8 mouse cellular contexts compared by ENCODE assay signal in genomic region chr3:31237936-31238335, GRCm38 (mm10).
A peak's percentile ranks its signal among the peaks of the same experiment; 100 is the strongest.
DNase-seq lines count a peak whose midpoint lies in the region; ATAC-seq and TF ChIP-seq lines count a peak whose summit lies in the region.

No protein-coding gene starts in this region.

- WGBS in intestine, postnatal 0 days: 26% methylated on average over 3 of the region's 3 CpGs
- WGBS in intestine, embryonic 16.5 days: 29% methylated on average over 3 of the region's 3 CpGs
- 32% methylated on average over 3 of the region's 3 CpGs for WGBS in limb, embryonic 11.5 days
- WGBS in thymus, adult 2 months: 45% methylated on average over 3 of the region's 3 CpGs

- no peak overlapping the region for H3K27ac ChIP-seq in intestine, postnatal 0 days (ENCODE audit: low read depth, low read length)
- H3K27ac ChIP-seq in intestine, embryonic 16.5 days (ENCODE audit: low read length): no peak overlapping the region
- H3K27ac ChIP-seq in ES-Bruce4 (ENCODE audit: insufficient read depth, low read length): no peak overlapping the region
- H3K27ac ChIP-seq in limb, embryonic 11.5 days (replicated peaks; ENCODE audit: low read depth, low read length): no peak overlapping the region
- H3K27ac ChIP-seq in thymus, adult 2 months (ENCODE audit: control insufficient read depth, insufficient read depth, low read length): no peak overlapping the region

- H3K9me3 ChIP-seq in intestine, postnatal 0 days (ENCODE audit: control insufficient read depth): no peaks in the 10 kb centered on the region
- no peaks in the 10 kb centered on the region for H3K9me3 ChIP-seq in intestine, embryonic 16.5 days (ENCODE audit: control insufficient read depth, low read length)
- H3K9me3 ChIP-seq in ES-Bruce4 (replicated peaks; ENCODE audit: control insufficient read depth, insufficient read depth, low read length, poor library complexity, severe bottlenecking): no peaks in the 10 kb centered on the region
- H3K9me3 ChIP-seq in limb, embryonic 11.5 days (ENCODE audit: control insufficient read depth, low read length): 0 out of 2 replicates have a peak, but pooled peaks cover 3% of the 10 kb centered on the region

- DNase-seq in brain, embryonic 14.5 days (ENCODE audit: low read depth): peak; percentile 20
- peak; percentile 73 for DNase-seq in limb, embryonic 11.5 days (ENCODE audit: low spot score)
- DNase-seq in thymus, adult 2 months: no peak
- DNase-seq in yolk sac, embryonic 10.5 days (ENCODE audit: low spot score): no peak

- no peaks in the 10 kb centered on the region for H3K27me3 ChIP-seq in intestine, postnatal 0 days (replicated peaks; ENCODE audit: control insufficient read depth, insufficient read depth, low read length)
- no peaks in the 10 kb centered on the region for H3K27me3 ChIP-seq in intestine, embryonic 16.5 days (replicated peaks; ENCODE audit: control insufficient read depth, insufficient read depth, low read length)
- no peaks in the 10 kb centered on the region for H3K27me3 ChIP-seq in ES-Bruce4 (ENCODE audit: control insufficient read depth, insufficient read depth, low read length, poor library complexity, severe bottlenecking)
- H3K27me3 ChIP-seq in limb, embryonic 11.5 days (ENCODE audit: control insufficient read depth, insufficient read depth, low read length): no peaks in the 10 kb centered on the region
- no peaks in the 10 kb centered on the region for H3K27me3 ChIP-seq in thymus, adult 2 months (ENCODE audit: control insufficient read depth, insufficient read depth, low read length)

- H3K4me1 ChIP-seq in intestine, postnatal 0 days (replicated peaks; ENCODE audit: control insufficient read depth, insufficient read depth, low read length): no peaks in the 10 kb centered on the region
- no peaks in the 10 kb centered on the region for H3K4me1 ChIP-seq in intestine, embryonic 16.5 days (ENCODE audit: control insufficient read depth, insufficient read depth, low read length)
- no peaks in the 10 kb centered on the region for H3K4me1 ChIP-seq in ES-Bruce4 (ENCODE audit: control insufficient read depth, insufficient read depth, low read length)
- no peaks in the 10 kb centered on the region for H3K4me1 ChIP-seq in limb, embryonic 11.5 days (ENCODE audit: control insufficient read depth, insufficient read depth, low read length)
- no peaks in the 10 kb centered on the region for H3K4me1 ChIP-seq in thymus, adult 2 months (replicated peaks; ENCODE audit: control insufficient read depth, insufficient read depth, low read length)

- TF ChIP-seq EP300 in ES-Bruce4 (IDR thresholded peaks at IDR 0.05; ENCODE audit: insufficient read depth, low read depth, low read length): no peak

- H3K9ac ChIP-seq in intestine, postnatal 0 days (ENCODE audit: low read depth, low read length): no peak overlapping the region
- H3K9ac ChIP-seq in intestine, embryonic 16.5 days (ENCODE audit: low read depth, low read length): no peak overlapping the region
- no peak overlapping the region for H3K9ac ChIP-seq in ES-Bruce4 (ENCODE audit: low read depth, poor library complexity, severe bottlenecking)
- no peak overlapping the region for H3K9ac ChIP-seq in limb, embryonic 11.5 days (ENCODE audit: low read length)

- no peaks in the 10 kb centered on the region for H3K36me3 ChIP-seq in intestine, postnatal 0 days (ENCODE audit: control insufficient read depth, insufficient read depth)
- no peaks in the 10 kb centered on the region for H3K36me3 ChIP-seq in intestine, embryonic 16.5 days (ENCODE audit: control insufficient read depth, insufficient read depth, low read length)
- no peaks in the 10 kb centered on the region for H3K36me3 ChIP-seq in ES-Bruce4 (ENCODE audit: control insufficient read depth, insufficient read depth, low read length, poor library complexity, severe bottlenecking)
- H3K36me3 ChIP-seq in limb, embryonic 11.5 days (ENCODE audit: control insufficient read depth, insufficient read depth, low read length): no peaks in the 10 kb centered on the region
- no peaks in the 10 kb centered on the region for H3K36me3 ChIP-seq in thymus, adult 2 months (ENCODE audit: control insufficient read depth, insufficient read depth, low read length)

- no peak for ATAC-seq in intestine, postnatal 0 days
- ATAC-seq in intestine, embryonic 16.5 days: no peak
- no peak for ATAC-seq in limb, embryonic 11.5 days (ENCODE audit: insufficient number of reproducible peaks, low FRiP score, low TSS enrichment, low read depth)
- no peak for ATAC-seq in megakaryocyte, adult 5-6 weeks (ENCODE audit: poor library complexity, severe bottlenecking)

- no peak overlapping the region for H3K4me3 ChIP-seq in intestine, postnatal 0 days (ENCODE audit: low read depth, low read length)
- no peak overlapping the region for H3K4me3 ChIP-seq in intestine, embryonic 16.5 days (ENCODE audit: low read length)
- no peak overlapping the region for H3K4me3 ChIP-seq in ES-Bruce4 (ENCODE audit: low read depth, low read length)
- no peak overlapping the region for H3K4me3 ChIP-seq in limb, embryonic 11.5 days (ENCODE audit: low read depth, low read length)
- no peak overlapping the region for H3K4me3 ChIP-seq in thymus, adult 2 months (ENCODE audit: control insufficient read depth, insufficient read depth, low read length)

- H3K4me2 ChIP-seq in intestine, postnatal 0 days (replicated peaks; ENCODE audit: low read depth): no peak overlapping the region
- no peak overlapping the region for H3K4me2 ChIP-seq in intestine, embryonic 16.5 days (ENCODE audit: low read depth, low read length)
- no peak overlapping the region for H3K4me2 ChIP-seq in limb, embryonic 11.5 days (ENCODE audit: low read depth, severe bottlenecking)

- TF ChIP-seq CTCF in intestine, postnatal 0 days (IDR thresholded peaks at IDR 0.05; ENCODE audit: low read depth): peak; percentile 66
- peak; percentile 69 for TF ChIP-seq CTCF in ES-Bruce4 (IDR thresholded peaks at IDR 0.05; ENCODE audit: low read depth, low read length)
- TF ChIP-seq CTCF in brain, embryonic 14.5 days (IDR thresholded peaks at IDR 0.05; ENCODE audit: borderline replicate concordance, extremely low read depth, insufficient read depth, insufficient read length): peak; percentile 56
- no peak for TF ChIP-seq CTCF in thymus, adult 2 months (IDR thresholded peaks at IDR 0.05; ENCODE audit: borderline replicate concordance, control insufficient read depth, extremely low read depth, insufficient read depth, low read length, poor library complexity)

- no peak for TF ChIP-seq POLR2A in ES-Bruce4 (IDR thresholded peaks at IDR 0.05; ENCODE audit: insufficient read depth, low read length)
- no peak for TF ChIP-seq POLR2A in brain, embryonic 14.5 days (IDR thresholded peaks at IDR 0.05; ENCODE audit: borderline replicate concordance, extremely low read depth, insufficient read depth, insufficient read length, poor library complexity, severe bottlenecking)
- TF ChIP-seq POLR2A in thymus, adult 2 months (IDR thresholded peaks at IDR 0.05; ENCODE audit: control insufficient read depth, extremely low read depth, insufficient read depth, low read length, poor library complexity): no peak

Comparison
In these comparisons a context has a peak if more than half of its experiments do, and no peak if none do; other contexts are left out.
1. DNase-seq: peak in brain, embryonic 14.5 days (single experiment) and limb, embryonic 11.5 days (single experiment); none in thymus, adult 2 months (single experiment) and yolk sac, embryonic 10.5 days (single experiment).